32 mouse cellular contexts compared by ENCODE assay signal in the genomic region with DNA sequence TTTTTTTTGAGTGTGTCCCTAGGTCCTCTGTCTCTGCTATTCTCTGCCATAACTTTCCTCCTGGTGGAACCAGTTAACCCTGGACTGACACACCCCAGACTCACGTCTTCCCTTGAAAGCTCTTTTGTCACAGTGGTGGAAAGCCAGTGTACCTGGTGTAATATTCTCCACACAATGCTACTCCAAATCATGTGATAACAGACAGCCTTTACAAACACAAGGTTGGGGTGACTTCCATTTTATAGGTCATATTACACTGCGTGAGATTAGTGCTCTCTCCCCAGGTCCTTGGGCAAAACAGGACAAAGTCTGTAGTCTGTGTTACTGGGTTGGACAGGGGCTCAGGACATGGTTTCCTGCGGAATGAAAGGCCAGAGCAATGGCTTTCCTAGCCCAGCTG.
"Had no signal": no experiment of that assay in that cellular context is flagged by ENCODE, and none has a peak within 500 bp of the region (broad histone marks: within the 10 kb centered on the region; RNA-seq: fewer than 3 reads in every experiment).

No protein-coding gene starts in this region.

- ATAC-seq: hindbrain, embryonic 16.5 days; hindbrain, postnatal 0 days; inflammation-experienced regulatory T-cells, adult 6 months had no signal

- DNase-seq: heart, postnatal 10 days; heart, postnatal 36 days; heart, postnatal 4 days; kidney, adult 11 months; kidney, adult 18-20 months; kidney, adult 2 months; kidney, adult 8-10 months; kidney, adult 9 months; kidney, postnatal 10 days; kidney, postnatal 14 days; kidney, postnatal 25 days; kidney, postnatal 36 days; kidney, postnatal 4 days; layer of hippocampus, adult 9-11 months; layer of hippocampus, postnatal 36 days had no signal

- H3K4me2 ChIP-seq: heart, embryonic 11.5 days; heart, embryonic 12.5 days; heart, embryonic 13.5 days; heart, embryonic 15.5 days; hindbrain, embryonic 12.5 days; hindbrain, embryonic 13.5 days; hindbrain, embryonic 14.5 days; hindbrain, embryonic 15.5 days; kidney, embryonic 15.5 days had no signal

- H3K9ac ChIP-seq: heart, embryonic 12.5 days; heart, embryonic 13.5 days; heart, embryonic 15.5 days; hindbrain, embryonic 12.5 days; hindbrain, embryonic 13.5 days; hindbrain, embryonic 14.5 days; hindbrain, embryonic 15.5 days; kidney, embryonic 15.5 days had no signal

- H3K27ac ChIP-seq: heart, embryonic 10.5 days; heart, embryonic 13.5 days; heart, embryonic 15.5 days; hindbrain, embryonic 10.5 days; hindbrain, embryonic 12.5 days; hindbrain, embryonic 13.5 days; hindbrain, embryonic 14.5 days; hindbrain, embryonic 15.5 days; hindbrain, postnatal 0 days; kidney, embryonic 15.5 days; kidney, postnatal 0 days; layer of hippocampus, adult 2 months; left cerebral cortex, adult 2 months had no signal

- H3K27me3 ChIP-seq: heart, embryonic 12.5 days; heart, embryonic 13.5 days; heart, embryonic 15.5 days; hindbrain, embryonic 12.5 days; hindbrain, embryonic 13.5 days; hindbrain, embryonic 15.5 days; kidney, embryonic 15.5 days had no signal

- H3K4me3 ChIP-seq: heart, embryonic 10.5 days; heart, embryonic 12.5 days; heart, embryonic 13.5 days; heart, embryonic 15.5 days; hindbrain, embryonic 10.5 days; hindbrain, embryonic 12.5 days; hindbrain, embryonic 13.5 days; hindbrain, embryonic 15.5 days; kidney, embryonic 15.5 days; layer of hippocampus, adult 2 months; left cerebral cortex, adult 2 months had no signal

- H3K4me1 ChIP-seq: heart, embryonic 10.5 days; heart, embryonic 12.5 days; heart, embryonic 13.5 days; heart, embryonic 15.5 days; hindbrain, embryonic 10.5 days; hindbrain, embryonic 12.5 days; hindbrain, embryonic 13.5 days; hindbrain, embryonic 15.5 days; kidney, embryonic 15.5 days had no signal

- H3K36me3 ChIP-seq: heart, embryonic 10.5 days; heart, embryonic 15.5 days; hindbrain, embryonic 12.5 days; hindbrain, embryonic 13.5 days; hindbrain, embryonic 15.5 days had no signal

- H3K9me3 ChIP-seq: heart, embryonic 10.5 days; heart, embryonic 12.5 days; heart, embryonic 13.5 days; heart, embryonic 15.5 days; hindbrain, embryonic 10.5 days; hindbrain, embryonic 12.5 days; hindbrain, embryonic 13.5 days; hindbrain, embryonic 15.5 days; kidney, embryonic 15.5 days had no signal
